Mouse (Mus musculus) stomach, postnatal 0 days (tissue): ENCODE measurements at regions not wholly inside any gene's neighbourhood (a gene's known extent, or its start where the extent isn't known, plus 50 kb on each side); places are given as distances from the start of the nearest gene placed in this dataset.
A peak's percentile ranks its signal among the peaks of the same experiment; 100 is the strongest.

Experiments used
- ATAC-seq: fragments of 200-750 bp; cut with Nextera tagmentation; 2 replicates; pipeline ENCODE4 v1.8.0; 2017; ENCODE audit not compliant: low FRiP score, low TSS enrichment
- DNase-seq: peaks from one replicate; pipeline ENCODE4 v3.0.0-alpha.2; 2016; ENCODE audit warnings: low spot score
- H3K27ac ChIP-seq: fragments of 300-500 bp; sonication (generic); replicated peaks from 2 replicates; pipeline ENCODE4 v1.5.1; 2014; ENCODE audit warnings: mild to moderate bottlenecking, control low read depth
- H3K27me3 ChIP-seq: fragments of 300-500 bp; sonication (generic); 2 replicates; pipeline ENCODE4 v1.6.1; 2014; ENCODE audit warnings: low read length; ENCODE audit not compliant: control insufficient read depth, insufficient read depth
- H3K36me3 ChIP-seq: fragments of 300-500 bp; sonication (generic); 2 replicates; pipeline ENCODE4 v1.6.1; 2014; ENCODE audit warnings: low read length, mixed read lengths; ENCODE audit not compliant: control insufficient read depth, insufficient read depth
- H3K4me1 ChIP-seq: fragments of 300-500 bp; sonication (generic); replicated peaks from 2 replicates; pipeline ENCODE4 v1.6.1; 2014; ENCODE audit warnings: antibody characterized with exemption; ENCODE audit not compliant: control insufficient read depth, insufficient read depth
- H3K4me2 ChIP-seq: fragments of 300-500 bp; sonication (generic); replicated peaks from 2 replicates; pipeline ENCODE4 v1.6.1; 2014; ENCODE audit warnings: low read depth, mild to moderate bottlenecking, control low read depth, moderate library complexity
- H3K4me3 ChIP-seq: fragments of 300-500 bp; sonication (generic); 2 replicates; pipeline ENCODE4 v1.5.1; 2014; ENCODE audit warnings: low read depth, low read length, control low read depth
- H3K9ac ChIP-seq: fragments of 300-500 bp; sonication (generic); 2 replicates; pipeline ENCODE4 v1.6.1; 2014; ENCODE audit warnings: mild to moderate bottlenecking, low read length, control low read depth, mixed read lengths
- H3K9me3 ChIP-seq: fragments of 300-500 bp; sonication (generic); 2 replicates; pipeline ENCODE4 v1.6.1; 2016; ENCODE audit warnings: low read length; ENCODE audit not compliant: control insufficient read depth
- CTCF ChIP-seq: IDR thresholded peaks from 2 replicates; pipeline ENCODE4 v1.5.1; 2016; ENCODE audit warnings: antibody characterized with exemption, low read depth, mild to moderate bottlenecking, moderate library complexity
- EP300 ChIP-seq: optimal IDR thresholded peaks from 2 replicates; pipeline ENCODE3; 2016; ENCODE audit warnings: antibody characterized with exemption
- WGBS: fragments of 180-500 bp; shearing (Covaris S2); extraction: QIAGEN DNeasy Blood & Tissue Kit; methylation state at CpG from one replicate; pipeline ENCODE4 v1.1.7; 2014; 5-methylcytosine and 5-hydroxymethylcytosine counted together

DNA sequence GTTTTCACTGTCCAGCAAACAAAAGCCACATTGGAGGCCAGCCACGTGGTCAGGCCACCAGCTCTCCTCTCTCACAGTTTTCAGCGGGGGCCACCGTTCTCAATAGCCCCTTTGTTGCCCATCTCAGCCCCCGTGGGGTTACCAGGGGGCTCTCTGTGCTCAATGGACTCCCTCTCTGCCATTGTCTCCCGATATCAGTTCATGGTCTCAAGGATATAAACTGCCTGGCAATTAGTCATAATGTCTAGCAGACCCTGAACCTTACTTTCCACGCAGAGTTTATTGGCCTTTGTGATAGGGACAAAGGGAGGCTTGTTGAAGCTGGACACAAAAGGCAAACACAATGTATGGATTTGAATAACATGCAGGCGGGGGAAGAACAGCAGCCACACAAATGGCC is 345.9 kb upstream of the Maf start:
- Histone ChIP-seq H3K27ac (no peak overlapping the region), H3K4me2 (no peak overlapping the region), H3K4me1 (no peaks in the 10 kb centered on the region), H3K9me3 (no peaks in the 10 kb centered on the region), H3K4me3 (no peak overlapping the region), H3K36me3 (no peaks in the 10 kb centered on the region), H3K9ac (no peak overlapping the region), H3K27me3 (no peaks in the 10 kb centered on the region)
- WGBS, result 46% methylated on average over 7 of the region's 7 CpGs
- ATAC-seq, result no peak
- TF ChIP-seq CTCF (no peak), EP300 (no peak)
- DNase-seq, result peak; percentile 48

DNA sequence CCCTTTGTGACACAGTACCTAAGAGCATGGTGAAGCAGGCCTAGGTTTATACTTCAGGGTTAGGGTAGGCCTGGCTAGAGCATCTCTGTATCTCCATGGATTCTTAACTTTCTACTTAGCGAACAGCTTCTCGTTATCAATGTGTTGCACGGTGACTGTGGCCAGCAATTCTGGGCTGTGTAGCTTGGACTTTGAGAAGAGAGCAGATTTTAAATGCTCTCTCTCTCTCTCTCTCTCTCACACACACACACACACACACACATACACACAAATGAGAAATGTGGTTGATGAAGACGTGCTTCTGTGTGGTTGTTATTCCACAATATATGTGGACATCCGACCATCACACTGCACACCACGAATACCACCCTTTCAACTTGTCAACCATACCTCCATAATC is 345.4 kb upstream of the Maf start:
- Histone ChIP-seq H3K9me3 (no peaks in the 10 kb centered on the region), H3K36me3 (no peaks in the 10 kb centered on the region), H3K4me3 (no peak overlapping the region), H3K4me2 (no peak overlapping the region), H3K27ac (no peak overlapping the region), H3K9ac (no peak overlapping the region), H3K27me3 (no peaks in the 10 kb centered on the region), H3K4me1 (no peaks in the 10 kb centered on the region)
- DNase-seq, result no peak
- 70% methylated on average over 6 of the region's 6 CpGs for WGBS
- TF ChIP-seq CTCF, result no peak
- no peak for TF ChIP-seq EP300
- ATAC-seq, result no peak

DNA sequence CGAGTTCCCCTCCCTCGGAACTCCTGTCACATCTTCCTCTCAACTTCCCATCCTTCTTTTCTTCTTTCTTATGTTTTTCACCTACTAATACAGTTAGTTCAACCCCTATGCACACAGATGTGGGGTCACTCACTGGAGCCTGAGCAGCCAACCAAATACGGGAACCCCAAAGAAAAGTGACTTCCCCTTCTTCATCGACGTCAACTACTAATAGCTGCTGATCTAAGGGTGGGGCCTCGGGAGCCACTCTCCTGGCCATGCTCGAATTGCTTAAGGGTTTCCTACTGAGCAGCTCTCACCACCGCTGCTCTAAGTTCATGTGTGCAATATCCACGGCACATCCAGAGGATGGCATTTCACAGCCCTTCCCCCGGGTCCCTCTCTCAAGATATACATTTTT is 340.9 kb upstream of the Maf start:
- H3K36me3 ChIP-seq, result no peaks in the 10 kb centered on the region

DNA sequence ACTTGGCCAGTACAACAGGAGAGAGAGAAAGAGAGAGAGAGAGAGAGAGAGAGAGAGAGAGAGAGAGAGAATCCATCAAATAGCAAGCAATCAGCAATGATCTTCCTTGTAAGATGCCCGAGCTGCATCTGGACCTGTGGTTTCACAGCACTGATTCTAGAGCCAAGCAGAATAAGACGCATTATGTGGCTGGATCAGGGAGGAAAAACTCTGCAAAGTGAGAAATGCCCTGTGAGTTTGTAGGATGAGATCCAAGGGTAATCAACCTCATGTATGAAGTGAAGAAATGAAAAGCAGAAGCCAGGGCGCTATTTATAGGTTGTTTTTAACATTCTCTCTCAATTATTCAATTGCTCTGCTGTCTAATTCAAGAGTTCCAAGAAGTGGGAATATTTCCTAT is 339.3 kb upstream of the Maf start:
- no peak overlapping the region for H3K27ac ChIP-seq
- no peak overlapping the region for H3K9ac ChIP-seq
- no peaks in the 10 kb centered on the region for H3K36me3 ChIP-seq
- H3K4me1 ChIP-seq, result no peaks in the 10 kb centered on the region
- H3K9me3 ChIP-seq, result no peaks in the 10 kb centered on the region
- H3K4me3 ChIP-seq, result no peak overlapping the region
- no peak for TF ChIP-seq CTCF
- no peak for TF ChIP-seq EP300
- no peak overlapping the region for H3K4me2 ChIP-seq
- ATAC-seq (no peak), DNase-seq (no peak)
- 56% methylated on average over 3 of the region's 3 CpGs for WGBS
- no peaks in the 10 kb centered on the region for H3K27me3 ChIP-seq

More for the DNA sequence above, 340.9 kb upstream of the Maf start:
- no peaks in the 10 kb centered on the region for H3K4me1 ChIP-seq
- no peak overlapping the region for H3K4me2 ChIP-seq
- no peaks in the 10 kb centered on the region for H3K9me3 ChIP-seq
- WGBS, result 85% methylated on average over 10 of the region's 10 CpGs
- no peak for DNase-seq
- H3K9ac ChIP-seq, result no peak overlapping the region
- H3K27ac ChIP-seq, result no peak overlapping the region
- ATAC-seq, result no peak
- no peak for TF ChIP-seq EP300
- no peak for TF ChIP-seq CTCF
- no peak overlapping the region for H3K4me3 ChIP-seq
- no peaks in the 10 kb centered on the region for H3K27me3 ChIP-seq

DNA sequence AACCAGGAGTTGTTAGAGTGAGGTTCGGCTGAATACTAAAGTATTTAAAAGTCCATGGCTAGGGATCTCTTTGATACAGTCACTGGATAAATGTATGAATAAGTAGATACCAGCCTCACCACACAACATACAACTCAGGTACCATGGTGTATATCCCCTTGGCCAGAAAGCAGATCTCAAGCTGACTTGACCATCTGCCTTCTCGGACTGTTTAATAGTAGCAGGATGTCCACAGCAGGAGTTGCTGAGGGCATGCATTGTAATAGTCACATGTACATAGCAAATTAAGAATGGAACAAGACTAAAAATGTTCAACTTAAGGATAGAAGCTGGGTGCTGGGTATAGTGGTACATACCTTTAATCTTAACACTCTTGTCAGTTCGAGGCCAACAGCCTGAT is 337.9 kb upstream of the Maf start:
- no peak for TF ChIP-seq EP300
- TF ChIP-seq CTCF, result no peak
- no peaks in the 10 kb centered on the region for H3K9me3 ChIP-seq
- no peak for DNase-seq
- H3K27ac ChIP-seq, result no peak overlapping the region
- no peak overlapping the region for H3K9ac ChIP-seq
- no peaks in the 10 kb centered on the region for H3K27me3 ChIP-seq
- ATAC-seq, result no peak
- H3K4me2 ChIP-seq, result no peak overlapping the region
- H3K4me3 ChIP-seq, result no peak overlapping the region
- no peaks in the 10 kb centered on the region for H3K4me1 ChIP-seq
- 90% methylated on average over 3 of the region's 3 CpGs for WGBS
- H3K36me3 ChIP-seq, result no peaks in the 10 kb centered on the region

DNA sequence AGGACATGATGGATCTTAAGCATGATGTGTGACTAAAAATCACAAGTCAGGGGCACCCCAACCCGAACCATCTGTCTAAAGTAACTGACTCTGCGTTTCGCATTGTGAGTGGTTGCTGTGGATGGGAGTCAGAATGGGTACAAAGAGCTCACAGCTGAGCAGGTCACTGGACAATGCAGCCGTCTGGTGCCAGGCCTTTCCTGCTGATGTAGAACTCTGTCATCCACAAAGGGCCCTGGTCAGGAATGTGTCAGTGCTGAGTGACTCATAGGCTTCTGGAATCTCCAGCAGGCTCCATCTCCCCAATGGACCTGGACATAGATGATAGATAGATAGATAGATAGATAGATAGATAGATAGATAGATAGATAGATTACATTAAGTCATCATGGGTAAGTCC is 335.8 kb upstream of the Maf start:
- H3K4me1 ChIP-seq, result no peaks in the 10 kb centered on the region
- ATAC-seq (no peak), DNase-seq (no peak)
- H3K36me3 ChIP-seq, result no peaks in the 10 kb centered on the region
- no peak overlapping the region for H3K27ac ChIP-seq
- H3K9ac ChIP-seq, result no peak overlapping the region
- H3K4me2 ChIP-seq, result no peak overlapping the region
- no peak overlapping the region for H3K4me3 ChIP-seq
- no peaks in the 10 kb centered on the region for H3K9me3 ChIP-seq
- no peaks in the 10 kb centered on the region for H3K27me3 ChIP-seq
- no peak for TF ChIP-seq EP300
- TF ChIP-seq CTCF, result no peak
- 85% methylated on average over 4 of the region's 4 CpGs for WGBS
